Mouse (Mus musculus): ENCODE data around the gene Ifrd1. TPM values are rescaled to one million over a fixed set of nuclear protein-coding genes. Genes with fewer than 3 reads are reported as not detected.

Gene Ifrd1
- polyA plus RNA-seq, 1 experiment: 84.7 TPM

DNA sequence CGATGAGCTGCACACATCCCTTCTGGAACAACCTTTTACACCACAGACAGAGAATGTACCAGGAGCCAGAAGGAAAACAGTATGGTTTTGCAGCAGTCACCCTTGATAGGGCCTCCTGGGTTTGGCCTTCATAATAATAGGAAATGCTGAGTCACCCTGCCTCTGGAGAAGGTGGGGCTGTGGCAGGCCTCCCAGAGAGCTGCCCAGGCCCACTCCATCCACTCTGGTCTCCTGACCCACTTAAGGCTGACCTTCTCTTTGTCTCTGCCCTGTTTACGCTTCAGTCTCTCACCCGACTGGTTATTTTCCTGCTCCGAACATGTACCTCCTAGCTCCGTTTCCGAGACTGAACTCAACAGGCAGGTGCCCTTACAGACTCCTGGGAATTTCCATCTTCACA, 328 bp downstream of the Ifrd1 start:
- Histone ChIP-seq H3K27me3 (ENCODE audit: control insufficient read depth, insufficient read depth, insufficient read length) (no peaks in the 10 kb centered on the region), H3K4me2 (ENCODE audit: low read depth) (peak overlapping the region; percentile 10), H3K4me3 (no peak overlapping the region), H3K36me3 (ENCODE audit: control insufficient read depth, insufficient read depth) (no peaks in the 10 kb centered on the region), H3K79me2 (ENCODE audit: control insufficient read depth, insufficient read depth) (no peaks in the 10 kb centered on the region), H3ac (ENCODE audit: control insufficient read depth, insufficient read length) (no peak overlapping the region)
- TF ChIP-seq CEBPB (IDR thresholded peaks at IDR 0.05; ENCODE audit: insufficient read depth, poor library complexity, severe bottlenecking): no peak

GRCm38 (mm10) chr12:40247384-40247783, 920 bp downstream of the Ifrd1 start:
- no peaks in the 10 kb centered on the region for H3K27me3 ChIP-seq (ENCODE audit: control insufficient read depth, insufficient read depth, insufficient read length)
- no peaks in the 10 kb centered on the region for H3K36me3 ChIP-seq (ENCODE audit: control insufficient read depth, insufficient read depth)
- no peaks in the 10 kb centered on the region for H3K79me2 ChIP-seq (ENCODE audit: control insufficient read depth, insufficient read depth)
- TF ChIP-seq SRF (IDR thresholded peaks at IDR 0.05; ENCODE audit: control insufficient read depth, insufficient read length, low read depth) (no peak), CEBPB (IDR thresholded peaks at IDR 0.05; ENCODE audit: insufficient read depth, poor library complexity, severe bottlenecking) (no peak), USF1 (IDR thresholded peaks at IDR 0.05; ENCODE audit: low read depth) (no peak), POLR2AphosphoS2 (IDR thresholded peaks at IDR 0.05; ENCODE audit: insufficient read length, low read depth) (no peak), REST (IDR thresholded peaks at IDR 0.05; ENCODE audit: insufficient read depth, insufficient read length) (no peak), POLR2A (IDR thresholded peaks at IDR 0.05; ENCODE audit: insufficient read length, low read depth) (no peak), MAX (IDR thresholded peaks at IDR 0.05; ENCODE audit: low read depth) (no peak), TCF3 (IDR thresholded peaks at IDR 0.05; ENCODE audit: insufficient read length, low read depth) (no peak)
- no peak overlapping the region for H3ac ChIP-seq (ENCODE audit: control insufficient read depth, insufficient read length)
- no peak overlapping the region for H3K4me2 ChIP-seq (ENCODE audit: low read depth)
- no peak overlapping the region for H3K4me3 ChIP-seq

DNA sequence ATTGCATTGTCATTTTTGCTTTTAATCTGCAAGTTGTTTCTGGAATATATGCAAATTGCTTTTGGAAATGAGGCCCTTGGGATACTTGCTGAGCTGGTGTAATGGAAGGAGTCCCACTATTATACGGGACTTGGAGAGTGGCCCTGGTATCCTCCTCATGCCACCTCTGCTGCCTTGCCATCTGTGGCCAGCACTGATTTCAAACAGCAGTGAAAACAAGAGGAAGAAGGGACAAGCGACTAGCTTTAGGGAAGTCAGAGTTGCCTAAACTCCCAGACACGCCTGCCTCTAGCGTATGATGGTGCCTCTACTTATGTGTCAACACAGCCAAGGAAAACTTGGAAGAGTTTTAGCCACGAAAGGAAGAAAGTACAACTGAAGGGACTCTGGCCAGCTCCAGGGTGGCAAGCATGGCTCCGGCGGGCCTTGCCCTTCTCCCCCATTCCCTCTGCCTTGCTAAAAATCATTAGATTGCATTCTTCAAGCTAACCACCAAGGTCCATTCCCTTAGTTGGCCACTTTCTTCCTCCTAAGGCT, 2.8 kb downstream of the Ifrd1 start:
- TF ChIP-seq MYOG (IDR thresholded peaks at IDR 0.05; ENCODE audit: control insufficient read depth in 1 of 3, insufficient read depth in 1 of 3, insufficient read length in 2 of 3, low read depth in 2 of 3) (no peak), TCF3 (IDR thresholded peaks at IDR 0.05; ENCODE audit: insufficient read length, low read depth) (no peak), REST (IDR thresholded peaks at IDR 0.05; ENCODE audit: insufficient read depth, insufficient read length) (no peak), CEBPB (IDR thresholded peaks at IDR 0.05; ENCODE audit: insufficient read depth, poor library complexity, severe bottlenecking) (no peak)
- Histone ChIP-seq H3K4me3 (no peak overlapping the region), H3K79me2 (ENCODE audit: control insufficient read depth, insufficient read depth) (no peaks in the 10 kb centered on the region), H3K4me2 (ENCODE audit: low read depth) (no peak overlapping the region), H3K36me3 (ENCODE audit: control insufficient read depth, insufficient read depth) (no peaks in the 10 kb centered on the region), H3ac (ENCODE audit: control insufficient read depth, insufficient read length) (no peak overlapping the region), H3K27me3 (ENCODE audit: control insufficient read depth, insufficient read depth, insufficient read length) (no peaks in the 10 kb centered on the region)

DNA sequence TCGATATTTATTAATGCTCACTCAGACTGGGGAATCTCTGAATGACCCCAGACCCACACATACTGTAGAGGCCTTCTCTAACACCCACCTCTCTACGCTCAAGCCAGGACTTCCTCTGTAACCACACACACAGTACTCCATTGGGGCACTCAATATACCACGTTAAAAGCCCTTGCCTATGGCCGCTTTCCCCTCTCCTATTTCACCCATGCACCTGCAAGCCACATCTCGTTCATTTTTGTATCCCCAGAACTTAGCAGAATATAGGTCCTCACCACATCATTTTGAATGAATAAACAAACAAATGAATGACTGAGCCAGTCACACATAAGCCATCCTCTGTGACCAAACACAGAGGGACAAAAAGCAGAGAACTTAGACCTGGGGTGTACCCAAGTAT, 3.4 kb downstream of the Ifrd1 start:
- H3K27me3 ChIP-seq (ENCODE audit: control insufficient read depth, insufficient read depth, insufficient read length): no peaks in the 10 kb centered on the region
- no peak overlapping the region for H3K4me2 ChIP-seq (ENCODE audit: low read depth)
- no peak overlapping the region for H3ac ChIP-seq (ENCODE audit: control insufficient read depth, insufficient read length)
- no peaks in the 10 kb centered on the region for H3K79me2 ChIP-seq (ENCODE audit: control insufficient read depth, insufficient read depth)
- no peak overlapping the region for H3K4me3 ChIP-seq
- H3K36me3 ChIP-seq (ENCODE audit: control insufficient read depth, insufficient read depth): no peaks in the 10 kb centered on the region
- no peak for TF ChIP-seq POLR2A (IDR thresholded peaks at IDR 0.05; ENCODE audit: insufficient read length, low read depth)
- no peak for TF ChIP-seq REST (IDR thresholded peaks at IDR 0.05; ENCODE audit: insufficient read depth, insufficient read length)
- TF ChIP-seq TCF3 (IDR thresholded peaks at IDR 0.05; ENCODE audit: insufficient read length, low read depth): no peak
- TF ChIP-seq MAX (IDR thresholded peaks at IDR 0.05; ENCODE audit: low read depth): no peak
- no peak for TF ChIP-seq TCF12 (IDR thresholded peaks at IDR 0.05; ENCODE audit: insufficient read depth, poor library complexity, severe bottlenecking)
- TF ChIP-seq E2F4 (IDR thresholded peaks at IDR 0.05; ENCODE audit: insufficient read depth): no peak
- TF ChIP-seq POLR2AphosphoS2 (IDR thresholded peaks at IDR 0.05; ENCODE audit: insufficient read length, low read depth): no peak
- TF ChIP-seq MYOG (IDR thresholded peaks at IDR 0.05; ENCODE audit: control insufficient read depth in 1 of 3, insufficient read depth in 1 of 3, insufficient read length in 2 of 3, low read depth in 2 of 3): no peak
- no peak for TF ChIP-seq CEBPB (IDR thresholded peaks at IDR 0.05; ENCODE audit: insufficient read depth, poor library complexity, severe bottlenecking)
- TF ChIP-seq USF1 (IDR thresholded peaks at IDR 0.05; ENCODE audit: low read depth): no peak
- TF ChIP-seq MYOD1 (IDR thresholded peaks at IDR 0.05; ENCODE audit: control insufficient read depth in 1 of 3, insufficient read length in 2 of 3, low read depth in 2 of 3): no peak
- no peak for TF ChIP-seq SRF (IDR thresholded peaks at IDR 0.05; ENCODE audit: control insufficient read depth, insufficient read length, low read depth)

- Histone ChIP-seq H3K4me3 (no peak overlapping the region), H3ac (ENCODE audit: control insufficient read depth, insufficient read length) (no peak overlapping the region), H3K79me2 (ENCODE audit: control insufficient read depth, insufficient read depth) (no peaks in the 10 kb centered on the region), H3K27me3 (ENCODE audit: control insufficient read depth, insufficient read depth, insufficient read length) (no peaks in the 10 kb centered on the region), H3K36me3 (ENCODE audit: control insufficient read depth, insufficient read depth) (no peaks in the 10 kb centered on the region), H3K4me2 (ENCODE audit: low read depth) (no peak overlapping the region)
- no peak for TF ChIP-seq MYOG (IDR thresholded peaks at IDR 0.05; ENCODE audit: control insufficient read depth in 1 of 3, insufficient read depth in 1 of 3, insufficient read length in 2 of 3, low read depth in 2 of 3)
- TF ChIP-seq TCF12 (IDR thresholded peaks at IDR 0.05; ENCODE audit: insufficient read depth, poor library complexity, severe bottlenecking): no peak
Measured at GRCm38 (mm10) chr12:40243821-40244221, 4.5 kb downstream of the Ifrd1 start.

DNA sequence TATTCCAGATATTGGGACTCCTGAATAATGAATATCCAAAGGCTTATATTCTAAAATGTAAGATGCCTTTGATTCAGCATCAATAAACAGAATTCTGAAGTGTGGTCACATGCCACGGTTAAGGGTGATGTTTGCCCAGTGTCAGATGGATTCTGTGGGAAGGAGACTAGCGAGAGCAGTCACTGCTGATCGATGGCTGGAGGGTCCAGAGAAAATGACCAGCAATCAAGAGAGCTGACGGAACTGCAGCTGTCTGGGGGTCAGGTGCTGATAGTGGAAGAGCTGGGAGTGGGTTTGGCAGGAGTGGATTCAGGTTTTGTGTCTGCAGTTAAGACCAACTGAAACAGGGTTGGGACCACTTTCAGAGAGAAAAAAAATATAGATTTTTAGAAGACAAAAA, 5.1 kb downstream of the Ifrd1 start:
- TF ChIP-seq MYOD1 (IDR thresholded peaks at IDR 0.05; ENCODE audit: control insufficient read depth in 1 of 3, insufficient read length in 2 of 3, low read depth in 2 of 3) (no peak), USF1 (IDR thresholded peaks at IDR 0.05; ENCODE audit: low read depth) (no peak), POLR2AphosphoS2 (IDR thresholded peaks at IDR 0.05; ENCODE audit: insufficient read length, low read depth) (no peak), POLR2A (IDR thresholded peaks at IDR 0.05; ENCODE audit: insufficient read length, low read depth) (no peak), E2F4 (IDR thresholded peaks at IDR 0.05; ENCODE audit: insufficient read depth) (no peak), TCF3 (IDR thresholded peaks at IDR 0.05; ENCODE audit: insufficient read length, low read depth) (no peak), CEBPB (IDR thresholded peaks at IDR 0.05; ENCODE audit: insufficient read depth, poor library complexity, severe bottlenecking) (no peak), MYOG (IDR thresholded peaks at IDR 0.05; ENCODE audit: control insufficient read depth in 1 of 3, insufficient read depth in 1 of 3, insufficient read length in 2 of 3, low read depth in 2 of 3) (no peak), MAX (IDR thresholded peaks at IDR 0.05; ENCODE audit: low read depth) (no peak), REST (IDR thresholded peaks at IDR 0.05; ENCODE audit: insufficient read depth, insufficient read length) (no peak), SRF (IDR thresholded peaks at IDR 0.05; ENCODE audit: control insufficient read depth, insufficient read length, low read depth) (no peak), TCF12 (IDR thresholded peaks at IDR 0.05; ENCODE audit: insufficient read depth, poor library complexity, severe bottlenecking) (no peak)
- Histone ChIP-seq H3ac (ENCODE audit: control insufficient read depth, insufficient read length) (no peak overlapping the region), H3K4me3 (no peak overlapping the region), H3K27me3 (ENCODE audit: control insufficient read depth, insufficient read depth, insufficient read length) (no peaks in the 10 kb centered on the region), H3K4me2 (ENCODE audit: low read depth) (no peak overlapping the region), H3K36me3 (ENCODE audit: control insufficient read depth, insufficient read depth) (no peaks in the 10 kb centered on the region), H3K79me2 (ENCODE audit: control insufficient read depth, insufficient read depth) (no peaks in the 10 kb centered on the region)
